Mouse (Mus musculus): ENCODE measurements around the gene Armc3. TPM values are rescaled to one million over a fixed set of nuclear protein-coding genes. Genes with fewer than 3 reads are reported as not detected.

The Armc3 gene
- polyA plus RNA-seq, 1 experiment from 2014 or later, result not detected

DNA sequence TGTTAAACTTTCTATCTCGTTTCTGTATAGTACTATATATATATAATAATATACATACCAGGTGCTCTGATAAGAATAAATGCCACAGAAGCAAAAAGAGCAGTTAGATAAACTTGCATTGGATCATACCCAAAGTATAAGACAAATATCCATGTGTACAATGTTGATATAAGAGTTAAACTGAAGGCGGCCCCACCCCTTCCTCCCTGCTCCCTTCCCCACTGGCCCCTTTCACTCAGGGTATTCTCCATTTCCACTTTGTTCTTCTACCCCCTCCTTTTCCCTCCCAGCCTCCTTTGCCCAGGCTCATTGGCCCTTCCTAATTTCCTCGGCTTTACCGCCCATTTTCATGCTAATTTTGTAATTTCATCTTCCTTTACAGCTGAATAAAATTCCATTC is 36.5 kb downstream of the Armc3 start:
- no peaks in the 10 kb centered on the region for H3K4me1 ChIP-seq
- H3K4me2 ChIP-seq, result no peak overlapping the region
- no peak overlapping the region for H3K4me3 ChIP-seq
- WGBS (ENCODE audit: insufficient replicate concordance), result 62% methylated on average over 4 of the region's 4 CpGs
- H3K27ac ChIP-seq, result no peak overlapping the region
- H3K9me3 ChIP-seq (replicated peaks), result no peaks in the 10 kb centered on the region
- H3K9ac ChIP-seq, result no peak overlapping the region
- H3K27me3 ChIP-seq (replicated peaks), result no peaks in the 10 kb centered on the region
- H3K36me3 ChIP-seq, result no peaks in the 10 kb centered on the region
- no peak for ATAC-seq

DNA sequence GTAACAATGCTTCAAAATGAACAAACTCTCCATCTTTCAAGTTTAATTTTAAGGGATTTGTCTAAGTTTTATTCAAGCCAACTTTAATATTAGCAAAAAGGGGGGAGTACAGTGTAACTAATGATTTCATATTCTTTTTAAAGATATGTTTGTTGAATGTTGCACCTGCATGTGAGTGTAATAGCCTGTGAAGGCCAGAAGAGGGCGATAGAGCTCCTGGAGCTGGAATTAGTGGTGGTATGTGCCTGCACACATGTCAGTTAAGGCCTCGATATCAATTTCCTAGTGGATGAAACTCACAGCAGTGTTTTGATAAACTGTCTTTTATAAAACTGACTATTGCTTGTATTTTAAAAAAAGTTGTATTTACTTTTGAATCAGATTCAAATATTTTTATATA is 39.7 kb downstream of the Armc3 start:
- H3K36me3 ChIP-seq, result no peaks in the 10 kb centered on the region
- no peak overlapping the region for H3K27ac ChIP-seq
- no peak overlapping the region for H3K4me3 ChIP-seq
- 47% methylated on average over 2 of the region's 2 CpGs for WGBS (ENCODE audit: insufficient replicate concordance)
- H3K27me3 ChIP-seq (replicated peaks), result no peaks in the 10 kb centered on the region
- H3K9ac ChIP-seq, result no peak overlapping the region
- no peak for ATAC-seq
- no peak overlapping the region for H3K4me2 ChIP-seq
- H3K9me3 ChIP-seq (replicated peaks), result no peaks in the 10 kb centered on the region
- H3K4me1 ChIP-seq, result no peaks in the 10 kb centered on the region

DNA sequence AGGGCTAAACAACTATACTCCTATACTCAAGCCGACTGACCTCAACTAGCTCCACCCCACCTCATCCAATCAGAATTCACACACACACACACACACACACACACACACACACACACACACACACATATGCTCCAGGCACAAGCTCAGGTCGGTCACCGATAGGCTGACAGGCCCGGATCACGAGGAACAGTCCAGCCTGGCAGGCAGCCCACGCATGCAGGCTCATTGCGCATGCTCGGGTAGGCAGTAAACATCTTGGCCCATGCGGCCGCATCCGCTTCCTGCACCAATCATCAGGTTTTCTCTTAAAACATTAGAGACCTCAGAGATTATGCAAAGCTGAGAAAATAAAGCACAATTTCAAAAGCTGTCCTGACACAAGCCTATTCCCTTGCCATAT is 50.5 kb downstream of the Armc3 start:
- WGBS (ENCODE audit: insufficient replicate concordance), result 78% methylated on average over 11 of the region's 11 CpGs

DNA sequence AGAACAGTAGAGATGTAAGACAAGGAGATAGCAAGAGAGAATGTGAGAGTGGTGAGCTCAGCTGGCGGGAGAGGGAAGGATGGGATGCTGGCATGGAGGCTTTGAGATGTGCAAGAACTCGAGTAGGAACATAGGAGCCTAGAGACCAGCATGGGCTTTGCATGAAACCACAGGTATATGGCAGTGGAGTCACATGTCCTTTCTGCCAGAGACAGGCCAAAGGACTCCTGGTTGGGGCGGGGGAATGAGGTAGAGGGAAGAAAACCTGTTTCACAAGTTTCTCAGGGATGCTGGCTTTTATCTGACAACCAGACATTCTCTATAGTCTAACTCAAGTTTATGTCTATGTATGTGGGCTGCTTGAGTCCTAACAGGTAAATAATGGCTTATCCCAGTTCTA is 55.9 kb downstream of the Armc3 start:
- WGBS (ENCODE audit: insufficient replicate concordance), result 57% methylated on average over 3 of the region's 3 CpGs
- H3K4me2 ChIP-seq, result no peak overlapping the region
- no peak overlapping the region for H3K9ac ChIP-seq
- no peaks in the 10 kb centered on the region for H3K4me1 ChIP-seq
- H3K27me3 ChIP-seq (replicated peaks), result no peaks in the 10 kb centered on the region
- ATAC-seq, result no peak
- H3K27ac ChIP-seq, result no peak overlapping the region
- H3K36me3 ChIP-seq, result no peaks in the 10 kb centered on the region
- no peaks in the 10 kb centered on the region for H3K9me3 ChIP-seq (replicated peaks)
- no peak overlapping the region for H3K4me3 ChIP-seq

More for the DNA sequence above, 50.5 kb downstream of the Armc3 start:
- no peak overlapping the region for H3K4me2 ChIP-seq
- ATAC-seq, result no peak
- no peak overlapping the region for H3K27ac ChIP-seq
- H3K36me3 ChIP-seq, result no peaks in the 10 kb centered on the region
- no peaks in the 10 kb centered on the region for H3K27me3 ChIP-seq (replicated peaks)
- H3K4me1 ChIP-seq, result no peaks in the 10 kb centered on the region
- H3K9ac ChIP-seq, result no peak overlapping the region
- H3K4me3 ChIP-seq, result no peak overlapping the region
- H3K9me3 ChIP-seq (replicated peaks), result no peaks in the 10 kb centered on the region

DNA sequence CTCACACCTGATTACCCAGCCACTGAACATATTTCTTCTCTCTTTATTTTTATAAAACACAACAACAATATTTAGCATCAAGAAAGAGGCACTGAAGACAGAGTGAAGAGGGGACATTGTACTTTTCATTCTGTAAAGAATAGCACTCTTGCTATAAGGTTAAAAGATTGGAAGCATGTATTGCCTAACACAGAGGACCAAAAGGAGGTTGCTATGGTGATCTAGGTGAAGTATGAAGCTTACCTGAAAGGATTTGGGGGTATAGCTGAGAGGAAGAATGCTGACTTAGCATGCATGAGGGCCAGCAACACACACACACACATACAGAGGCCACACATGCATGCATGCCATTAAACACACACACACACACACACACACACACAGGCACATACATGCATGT is 58.2 kb downstream of the Armc3 start:
- Histone ChIP-seq H3K27me3 (replicated peaks) (no peaks in the 10 kb centered on the region), H3K36me3 (no peaks in the 10 kb centered on the region), H3K9ac (no peak overlapping the region), H3K4me3 (no peak overlapping the region), H3K4me1 (no peaks in the 10 kb centered on the region), H3K27ac (no peak overlapping the region), H3K4me2 (no peak overlapping the region), H3K9me3 (replicated peaks) (no peaks in the 10 kb centered on the region)
- no peak for ATAC-seq

DNA sequence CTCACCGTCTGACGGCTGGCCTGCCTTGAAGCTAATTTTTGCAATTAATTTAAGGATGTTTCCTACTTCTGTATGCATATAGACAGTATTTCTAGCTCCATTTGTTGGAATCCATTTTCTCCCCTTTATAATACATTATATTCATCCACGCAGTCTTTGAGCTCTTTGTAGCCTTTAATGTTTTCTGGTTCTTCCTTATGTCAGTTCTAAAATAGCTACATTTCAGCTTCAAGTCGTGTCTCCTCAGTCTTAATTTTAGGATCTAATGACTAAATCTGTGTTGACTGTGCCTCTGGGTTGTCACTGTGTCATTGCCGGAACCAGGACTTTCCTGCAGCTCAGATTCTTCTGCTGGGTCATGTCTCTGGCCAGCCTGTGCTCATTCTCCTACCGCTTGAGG is 61.3 kb downstream of the Armc3 start:
- WGBS (ENCODE audit: insufficient replicate concordance), result 75% methylated on average over 6 of the region's 6 CpGs
- Histone ChIP-seq H3K4me3 (no peak overlapping the region), H3K9me3 (replicated peaks) (no peaks in the 10 kb centered on the region), H3K9ac (no peak overlapping the region), H3K27ac (no peak overlapping the region), H3K27me3 (replicated peaks) (no peaks in the 10 kb centered on the region), H3K4me2 (no peak overlapping the region), H3K4me1 (no peaks in the 10 kb centered on the region), H3K36me3 (no peaks in the 10 kb centered on the region)
- no peak for ATAC-seq

DNA sequence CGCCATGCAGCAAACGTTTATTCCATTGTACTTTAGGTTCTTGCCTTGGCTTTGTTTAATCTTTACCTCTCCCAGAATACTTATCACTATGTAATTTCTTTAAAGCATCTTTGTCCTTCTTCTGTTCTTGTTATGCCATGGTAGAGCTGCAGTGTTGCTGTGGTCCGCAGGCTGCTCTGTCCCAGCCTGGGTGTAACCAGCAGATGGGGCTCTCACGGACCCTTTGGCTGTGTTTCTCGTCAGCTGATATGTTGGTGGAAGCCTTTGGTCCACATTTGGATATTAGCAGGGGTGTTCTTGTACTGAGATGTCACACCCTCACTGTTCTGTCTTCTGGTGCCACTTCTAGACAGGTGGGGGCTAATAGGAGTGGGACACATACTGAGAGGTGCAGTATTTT is 64.3 kb downstream of the Armc3 start:
- no peaks in the 10 kb centered on the region for H3K36me3 ChIP-seq
- WGBS (ENCODE audit: insufficient replicate concordance), result 46% methylated on average over 5 of the region's 5 CpGs
- H3K4me1 ChIP-seq, result no peaks in the 10 kb centered on the region
- H3K9me3 ChIP-seq (replicated peaks), result no peaks in the 10 kb centered on the region
- no peak for ATAC-seq
- H3K9ac ChIP-seq, result no peak overlapping the region
- no peak overlapping the region for H3K4me2 ChIP-seq
- H3K27ac ChIP-seq, result no peak overlapping the region
- H3K27me3 ChIP-seq (replicated peaks), result no peaks in the 10 kb centered on the region
- no peak overlapping the region for H3K4me3 ChIP-seq

DNA sequence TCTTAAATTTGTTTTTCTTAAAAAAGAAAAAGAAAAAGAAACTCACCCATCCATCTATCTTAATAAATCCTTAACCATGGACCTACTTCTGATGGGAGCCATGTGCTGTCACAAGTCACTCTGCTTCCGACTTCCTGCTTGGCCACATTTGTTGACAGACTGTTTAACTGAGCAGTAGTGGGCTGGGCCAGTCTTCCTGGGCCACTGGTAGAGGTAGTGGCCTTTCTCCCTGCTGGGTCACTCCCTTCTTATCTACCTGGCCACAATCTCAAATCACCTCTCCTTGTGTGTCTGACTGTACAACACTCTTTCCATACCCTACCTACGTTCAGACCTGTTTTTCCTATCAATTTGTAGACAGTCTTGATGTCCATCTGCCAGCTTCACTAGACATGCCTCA is 66.7 kb downstream of the Armc3 start:
- H3K4me1 ChIP-seq, result no peaks in the 10 kb centered on the region
- H3K4me2 ChIP-seq, result no peak overlapping the region
- H3K4me3 ChIP-seq, result no peak overlapping the region
- 56% methylated on average over 2 of the region's 2 CpGs for WGBS (ENCODE audit: insufficient replicate concordance)
- no peaks in the 10 kb centered on the region for H3K36me3 ChIP-seq
- no peak overlapping the region for H3K27ac ChIP-seq
- no peaks in the 10 kb centered on the region; the same call in 1 of the 2 replicates for H3K27me3 ChIP-seq (replicated peaks)
- H3K9ac ChIP-seq, result no peak overlapping the region
- no peaks in the 10 kb centered on the region for H3K9me3 ChIP-seq (replicated peaks)
- no peak for ATAC-seq

DNA sequence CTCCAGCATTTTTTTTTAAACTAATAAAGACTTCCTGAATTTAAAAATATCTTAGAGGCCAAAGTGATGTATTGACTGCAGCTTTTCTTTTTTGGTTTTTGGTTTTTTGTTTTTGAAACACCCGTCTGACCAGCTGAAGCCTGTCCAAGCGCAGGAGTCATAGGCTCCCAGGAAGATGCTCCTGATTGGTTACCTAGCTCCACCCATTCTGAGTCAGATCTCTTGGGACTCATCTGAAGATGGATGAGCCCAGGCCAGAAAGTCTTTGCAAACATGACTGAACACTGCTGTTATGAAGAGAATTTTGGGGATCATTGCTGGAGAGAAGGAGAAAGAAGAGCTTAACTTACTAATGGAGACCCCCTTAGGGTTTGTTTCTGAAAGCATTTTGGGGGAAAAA is 68.3 kb downstream of the Armc3 start:
- H3K9me3 ChIP-seq (replicated peaks), result no peaks in the 10 kb centered on the region
- no peaks in the 10 kb centered on the region for H3K36me3 ChIP-seq
- no peak overlapping the region for H3K9ac ChIP-seq
- WGBS (ENCODE audit: insufficient replicate concordance), result 64% methylated on average over 2 of the region's 2 CpGs
- H3K27me3 ChIP-seq (replicated peaks), result no peaks in the 10 kb centered on the region; the same call in 1 of the 2 replicates
- no peak overlapping the region for H3K4me2 ChIP-seq
- no peak for ATAC-seq
- H3K4me1 ChIP-seq, result no peaks in the 10 kb centered on the region
- no peak overlapping the region for H3K4me3 ChIP-seq
- no peak overlapping the region for H3K27ac ChIP-seq

DNA sequence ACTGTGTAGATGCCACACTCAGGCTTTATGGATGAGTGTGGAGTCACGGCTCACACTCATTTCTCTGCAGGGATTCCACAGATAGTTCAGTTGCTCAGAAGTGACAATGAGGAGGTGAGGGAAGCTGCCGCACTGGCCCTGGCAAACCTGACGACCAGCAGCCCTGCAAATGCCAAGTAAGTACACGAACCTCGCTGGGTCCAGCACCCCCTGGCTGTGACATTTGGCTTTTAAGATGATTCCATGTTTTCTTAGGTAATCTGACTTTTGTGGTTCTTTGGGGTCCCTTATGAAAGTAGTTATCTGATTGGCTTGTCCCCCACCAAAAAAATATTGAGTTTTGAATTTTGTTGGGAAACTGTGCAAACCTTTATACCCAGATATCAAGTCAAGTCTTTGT is 70.9 kb downstream of the Armc3 start:
- Histone ChIP-seq H3K36me3 (no peaks in the 10 kb centered on the region), H3K9me3 (replicated peaks) (no peaks in the 10 kb centered on the region), H3K4me3 (no peak overlapping the region), H3K27ac (no peak overlapping the region), H3K4me1 (no peaks in the 10 kb centered on the region), H3K9ac (no peak overlapping the region), H3K27me3 (replicated peaks) (no peaks in the 10 kb centered on the region; the same call in 1 of the 2 replicates), H3K4me2 (no peak overlapping the region)
- no peak for ATAC-seq
- WGBS (ENCODE audit: insufficient replicate concordance), result 42% methylated on average over 5 of the region's 5 CpGs

DNA sequence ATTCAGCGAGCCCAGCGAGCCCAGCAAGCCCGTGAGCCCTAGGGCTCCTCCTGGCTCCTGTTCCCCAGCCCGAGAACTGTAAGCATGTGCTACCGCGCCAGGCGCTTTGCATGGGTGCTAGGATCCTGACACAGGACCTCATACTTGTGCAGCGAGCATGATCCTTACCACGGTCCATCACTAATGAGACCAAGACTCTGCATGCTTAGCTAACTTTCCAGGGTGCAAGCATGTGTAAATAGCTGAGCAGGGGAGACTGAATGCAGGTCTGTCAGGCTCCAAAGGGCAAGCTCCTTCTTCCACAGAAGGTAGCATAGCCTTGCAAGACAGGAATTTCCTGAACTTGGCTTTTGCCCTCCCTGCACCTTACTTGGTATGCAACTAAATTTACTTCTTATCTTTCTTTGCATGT is 71.6 kb downstream of the Armc3 start:
- no peak overlapping the region for H3K4me3 ChIP-seq
- no peaks in the 10 kb centered on the region for H3K9me3 ChIP-seq (replicated peaks)
- WGBS (ENCODE audit: insufficient replicate concordance), result 48% methylated on average over 9 of the region's 9 CpGs
- H3K9ac ChIP-seq, result no peak overlapping the region
- H3K36me3 ChIP-seq, result no peaks in the 10 kb centered on the region
- ATAC-seq, result no peak
- no peak overlapping the region for H3K4me2 ChIP-seq
- H3K4me1 ChIP-seq, result peaks cover 2% of the 10 kb centered on the region; the same call in 1 of the 2 replicates
- no peaks in the 10 kb centered on the region; the same call in 1 of the 2 replicates for H3K27me3 ChIP-seq (replicated peaks)
- no peak overlapping the region for H3K27ac ChIP-seq

DNA sequence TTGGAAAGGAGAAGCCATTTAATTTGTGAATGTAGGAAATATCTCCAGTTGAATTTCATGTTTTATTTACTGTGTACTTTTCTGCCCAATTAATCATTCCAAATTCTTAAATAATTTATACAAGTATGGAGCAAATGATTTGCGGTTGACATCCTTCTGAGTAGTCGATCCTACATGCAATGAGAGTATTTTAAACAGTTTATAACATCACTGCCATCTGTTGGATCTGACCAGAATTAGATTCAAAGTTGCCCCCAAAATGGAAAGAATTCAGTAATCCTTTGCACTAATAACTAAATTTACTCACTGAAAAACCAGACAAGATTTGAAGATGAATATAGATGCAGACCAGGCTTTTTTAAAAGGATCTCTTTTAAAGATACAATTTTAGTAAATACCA is 75.5 kb downstream of the Armc3 start:
- ATAC-seq, result no peak
- Histone ChIP-seq H3K9me3 (replicated peaks) (no peaks in the 10 kb centered on the region), H3K27ac (no peak overlapping the region), H3K9ac (no peak overlapping the region), H3K4me2 (no peak overlapping the region), H3K4me3 (no peak overlapping the region), H3K36me3 (no peaks in the 10 kb centered on the region), H3K27me3 (replicated peaks) (no peaks in the 10 kb centered on the region), H3K4me1 (peaks cover 7% of the 10 kb centered on the region; the same call in 1 of the 2 replicates)
- WGBS (ENCODE audit: insufficient replicate concordance), result 62% methylated on average over 2 of the region's 2 CpGs

Measured in liver, embryonic 12.5 days (tissue).